ENCODE assay signal across 20 mouse cellular contexts in the genomic region with DNA sequence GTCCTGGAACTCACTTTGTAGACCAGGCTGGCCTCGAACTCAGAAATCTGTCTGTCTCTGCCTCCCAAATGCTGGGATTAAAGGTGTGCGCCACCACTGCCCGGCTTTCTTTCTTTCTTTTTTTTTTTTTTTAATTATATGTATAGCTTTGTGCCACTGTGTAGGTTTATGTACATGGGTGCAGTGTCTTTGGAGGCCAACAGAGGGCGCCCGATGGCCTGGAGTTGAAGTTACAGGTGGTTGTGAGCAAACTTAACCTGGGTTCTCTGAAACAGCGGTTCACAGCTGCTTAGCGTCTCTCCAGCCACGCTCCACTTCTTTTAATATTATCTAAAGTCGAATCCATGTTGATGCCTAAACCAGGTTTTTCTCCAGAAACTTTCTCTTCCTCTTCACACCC.
DNase-seq lines count a peak whose midpoint lies in the region; ATAC-seq and TF ChIP-seq lines count a peak whose summit lies in the region.
"Had no signal": no experiment of that assay in that cellular context is flagged by ENCODE, and none has a peak within 500 bp of the region (broad histone marks: within the 10 kb centered on the region; RNA-seq: fewer than 3 reads in every experiment).

No protein-coding gene starts in this region.

- no peaks in the 10 kb centered on the region for H3K9me3 ChIP-seq in hindbrain, postnatal 0 days (ENCODE audit: low read length)
- no peaks in the 10 kb centered on the region for H3K9me3 ChIP-seq in hindbrain, embryonic 16.5 days (ENCODE audit: control insufficient read depth, low read length)
- H3K9me3 ChIP-seq in lung, postnatal 0 days (ENCODE audit: low read length): no peaks in the 10 kb centered on the region
- peaks cover 3% of the 10 kb centered on the region; the same call in 1 of the 2 replicates for H3K9me3 ChIP-seq in G1E (replicated peaks)
- no peaks in the 10 kb centered on the region for H3K9me3 ChIP-seq in liver, embryonic 14.5 days (ENCODE audit: control insufficient read depth, low read length)
- H3K9me3 ChIP-seq in neural tube, embryonic 15.5 days (replicated peaks): no peaks in the 10 kb centered on the region
- H3K9me3 ChIP-seq: forebrain, embryonic 15.5 days; limb, embryonic 12.5 days; stomach, embryonic 15.5 days had no signal

- H3K36me3 ChIP-seq in hindbrain, postnatal 0 days (ENCODE audit: insufficient read depth, low read length): no peaks in the 10 kb centered on the region
- H3K36me3 ChIP-seq in hindbrain, embryonic 16.5 days (ENCODE audit: control insufficient read depth, insufficient read depth, low read length): no peaks in the 10 kb centered on the region
- H3K36me3 ChIP-seq in lung, postnatal 0 days (ENCODE audit: insufficient read depth, low read length): no peaks in the 10 kb centered on the region
- no peaks in the 10 kb centered on the region for H3K36me3 ChIP-seq in G1E (replicated peaks)
- H3K36me3 ChIP-seq in liver, embryonic 14.5 days (replicated peaks; ENCODE audit: control insufficient read depth, insufficient read depth, low read depth): no peaks in the 10 kb centered on the region
- no peaks in the 10 kb centered on the region for H3K36me3 ChIP-seq in neural tube, embryonic 15.5 days
- H3K36me3 ChIP-seq: forebrain, embryonic 15.5 days; limb, embryonic 12.5 days; stomach, embryonic 15.5 days had no signal

- no peak overlapping the region for H3K4me2 ChIP-seq in hindbrain, postnatal 0 days (ENCODE audit: low read depth, low read length)
- H3K4me2 ChIP-seq in hindbrain, embryonic 16.5 days (ENCODE audit: low read length): no peak overlapping the region
- H3K4me2 ChIP-seq in lung, postnatal 0 days (replicated peaks; ENCODE audit: low read depth, low read length): no peak overlapping the region
- no peak overlapping the region for H3K4me2 ChIP-seq in liver, embryonic 14.5 days (ENCODE audit: low read depth)
- no peak overlapping the region for H3K4me2 ChIP-seq in neural tube, embryonic 15.5 days
- H3K4me2 ChIP-seq: forebrain, embryonic 15.5 days; limb, embryonic 12.5 days; stomach, embryonic 15.5 days had no signal

- H3K4me1 ChIP-seq in hindbrain, postnatal 0 days (ENCODE audit: insufficient read depth, low read length): no peaks in the 10 kb centered on the region
- no peaks in the 10 kb centered on the region for H3K4me1 ChIP-seq in hindbrain, embryonic 16.5 days (ENCODE audit: control insufficient read depth, insufficient read depth, low read depth, low read length)
- H3K4me1 ChIP-seq in lung, postnatal 0 days (ENCODE audit: insufficient read depth, low read depth, low read length): no peaks in the 10 kb centered on the region
- H3K4me1 ChIP-seq in G1E (ENCODE audit: insufficient read depth, low read depth, low read length): peaks cover 13% of the 10 kb centered on the region
- no peaks in the 10 kb centered on the region for H3K4me1 ChIP-seq in liver, embryonic 14.5 days (replicated peaks; ENCODE audit: control insufficient read depth in 2 of 2, insufficient read depth in 2 of 2, low read length in 1 of 2)
- no peaks in the 10 kb centered on the region for H3K4me1 ChIP-seq in neural tube, embryonic 15.5 days
- H3K4me1 ChIP-seq: stomach, embryonic 15.5 days had no signal

- peak; percentile 33 for TF ChIP-seq CTCF in hindbrain, postnatal 0 days (IDR thresholded peaks at IDR 0.05; ENCODE audit: low read depth)
- TF ChIP-seq CTCF in lung, postnatal 0 days (IDR thresholded peaks at IDR 0.05): peak; percentile 25
- TF ChIP-seq CTCF in G1E (IDR thresholded peaks at IDR 0.05; ENCODE audit: low read depth, low read length): 0 out of 2 replicates have a peak, but pooled peaks have one; percentile 27
- peak; percentile 64 for TF ChIP-seq CTCF in liver, embryonic 14.5 days (IDR thresholded peaks at IDR 0.05; ENCODE audit: low read depth)

- no peak for DNase-seq in hindbrain, postnatal 0 days (ENCODE audit: low spot score)
- DNase-seq in lung, postnatal 0 days (ENCODE audit: low spot score): no peak
- DNase-seq in lung, postnatal 4 days: no peak
- no peak for DNase-seq in G1E (ENCODE audit: low spot score)
- no peak for DNase-seq in liver, embryonic 14.5 days (ENCODE audit: low read depth in 3 of 3, low spot score in 3 of 3)
- no peak for DNase-seq in yolk sac, embryonic 10.5 days (ENCODE audit: low spot score)
- DNase-seq: adrenal gland, adult 2 months; cerebellum, adult 11-12 months; cerebellum, postnatal 36 days; heart, postnatal 4 days; lung, adult 2 months; midbrain, embryonic 14.5 days; spleen, adult 18-20 months; thymus, postnatal 14 days had no signal

- no peak overlapping the region for H3K27ac ChIP-seq in hindbrain, postnatal 0 days
- H3K27ac ChIP-seq in hindbrain, embryonic 16.5 days (ENCODE audit: low read depth, low read length): no peak overlapping the region
- H3K27ac ChIP-seq in lung, postnatal 0 days (ENCODE audit: low read length): no peak overlapping the region
- H3K27ac ChIP-seq in liver, embryonic 14.5 days: no peak overlapping the region
- H3K27ac ChIP-seq in neural tube, embryonic 15.5 days (replicated peaks): no peak overlapping the region
- H3K27ac ChIP-seq: forebrain, embryonic 15.5 days; limb, embryonic 12.5 days; stomach, embryonic 15.5 days had no signal

- no peak for ATAC-seq in hindbrain, postnatal 0 days
- ATAC-seq in hindbrain, embryonic 16.5 days: no peak
- ATAC-seq in lung, postnatal 0 days: no peak
- ATAC-seq in G1E (ENCODE audit: extremely low read depth, insufficient number of reproducible peaks, low FRiP score, poor library complexity, severe bottlenecking): no peak
- no peak for ATAC-seq in liver, embryonic 14.5 days (ENCODE audit: insufficient read depth)
- no peak for ATAC-seq in neural tube, embryonic 15.5 days (ENCODE audit: low FRiP score)
- ATAC-seq: forebrain, embryonic 15.5 days had no signal

- no peak for TF ChIP-seq EP300 in lung, postnatal 0 days (IDR thresholded peaks at IDR 0.05)
- TF ChIP-seq EP300 in liver, embryonic 14.5 days (IDR thresholded peaks at IDR 0.05; ENCODE audit: low read depth): no peak

- no peak overlapping the region for H3K9ac ChIP-seq in hindbrain, postnatal 0 days (replicated peaks; ENCODE audit: low read length)
- H3K9ac ChIP-seq in hindbrain, embryonic 16.5 days (ENCODE audit: low read depth, low read length): no peak overlapping the region
- H3K9ac ChIP-seq in lung, postnatal 0 days (replicated peaks; ENCODE audit: low read depth): no peak overlapping the region
- no peak overlapping the region for H3K9ac ChIP-seq in liver, embryonic 14.5 days (replicated peaks)
- H3K9ac ChIP-seq in neural tube, embryonic 15.5 days (replicated peaks): no peak overlapping the region
- H3K9ac ChIP-seq: forebrain, embryonic 15.5 days; limb, embryonic 12.5 days; stomach, embryonic 15.5 days had no signal

- WGBS in hindbrain, postnatal 0 days: 88% methylated on average over 9 of the region's 9 CpGs
- WGBS in hindbrain, embryonic 16.5 days: 81% methylated on average over 9 of the region's 9 CpGs
- WGBS in lung, postnatal 0 days: 79% methylated on average over 9 of the region's 9 CpGs
- WGBS in liver, embryonic 14.5 days (ENCODE audit: insufficient replicate concordance): 64% methylated on average over 9 of the region's 9 CpGs
- WGBS in neural tube, embryonic 15.5 days: 83% methylated on average over 9 of the region's 9 CpGs

- H3K27me3 ChIP-seq in hindbrain, postnatal 0 days (ENCODE audit: insufficient read depth, low read length): no peaks in the 10 kb centered on the region
- no peaks in the 10 kb centered on the region for H3K27me3 ChIP-seq in hindbrain, embryonic 16.5 days (replicated peaks; ENCODE audit: control insufficient read depth, insufficient read depth, low read length)
- H3K27me3 ChIP-seq in lung, postnatal 0 days (replicated peaks; ENCODE audit: insufficient read depth, low read length): no peaks in the 10 kb centered on the region
- peaks cover 17% of the 10 kb centered on the region; the same call in 1 of the 2 replicates for H3K27me3 ChIP-seq in G1E (ENCODE audit: insufficient read depth, low read length)
- H3K27me3 ChIP-seq in liver, embryonic 14.5 days (ENCODE audit: control insufficient read depth, insufficient read depth, low read length): no peaks in the 10 kb centered on the region
- H3K27me3 ChIP-seq in neural tube, embryonic 15.5 days (replicated peaks): no peaks in the 10 kb centered on the region
- H3K27me3 ChIP-seq: forebrain, embryonic 15.5 days; limb, embryonic 12.5 days; stomach, embryonic 15.5 days had no signal

- H3K4me3 ChIP-seq in hindbrain, postnatal 0 days (ENCODE audit: low read length): no peak overlapping the region
- H3K4me3 ChIP-seq in hindbrain, embryonic 16.5 days (ENCODE audit: low read length): no peak overlapping the region
- H3K4me3 ChIP-seq in lung, postnatal 0 days (ENCODE audit: low read depth, low read length): no peak overlapping the region
- no peak overlapping the region for H3K4me3 ChIP-seq in G1E (ENCODE audit: low read depth, low read length)
- H3K4me3 ChIP-seq in liver, embryonic 14.5 days (ENCODE audit: insufficient read depth in 1 of 2, low read depth in 2 of 2, low read length in 2 of 2): no peak overlapping the region
- no peak overlapping the region for H3K4me3 ChIP-seq in neural tube, embryonic 15.5 days (replicated peaks)
- H3K4me3 ChIP-seq: erythroblast, embryonic 14.5 days; forebrain, embryonic 15.5 days; limb, embryonic 12.5 days; stomach, embryonic 15.5 days had no signal
